Mouse (Mus musculus) common myeloid progenitor, adult 5-6 weeks (primary cell): Measurements from ENCODE around the gene Unk. TPM values are rescaled to one million over a fixed set of nuclear protein-coding genes. Genes with fewer than 3 reads are reported as not detected.
"Not testable (repeated sequence)": the region's sequence is repeated elsewhere in the genome, so short reads cannot be mapped to it uniquely, and the experiment has no call there.

ENCODE experiments used
- ATAC-seq: replicated peaks from 2 replicates; pipeline ENCODE4 v1.8.0; 2016; ENCODE audit warnings: low read depth, mild to moderate bottlenecking, moderate TSS enrichment, inconsistent platforms; ENCODE audit not compliant: poor library complexity, severe bottlenecking
- total RNA-seq: library from RNA; stranded (forward); fragments of 200-1000, 187-1606 nt; gene quantifications from 2 replicates; pipeline ENCODE4 v1.2.3, GENCODE M21; 2017

Gene Unk
- total RNA-seq, 1 experiment from 2014 or later, result 28.5 TPM

- ATAC-seq, result no peak
Measured at GRCm38 (mm10) chr11:116008832-116009375, 21.2 kb upstream of the Unk start.

GRCm38 (mm10) chr11:116009661-116010060 is 20.5 kb upstream of the Unk start:
- ATAC-seq, result no peak

GRCm38 (mm10) chr11:116010146-116010545 is 20.0 kb upstream of the Unk start:
- ATAC-seq, result no peak

- no peak for ATAC-seq
Measured at GRCm38 (mm10) chr11:116010948-116011347, 19.2 kb upstream of the Unk start.

- no peak for ATAC-seq
Measured at GRCm38 (mm10) chr11:116011529-116012261, 18.4 kb upstream of the Unk start.

GRCm38 (mm10) chr11:116012262-116012947 is 17.7 kb upstream of the Unk start, which contains the start of gene Galk1:
Gene Galk1, minus strand, starts transcription at chr11:116012719.
- peak; percentile 84 for ATAC-seq

GRCm38 (mm10) chr11:116014821-116015220 is 15.3 kb upstream of the Unk start:
- ATAC-seq, result no peak

- ATAC-seq, result peak; percentile 52
Measured at GRCm38 (mm10) chr11:116018106-116018505, 12.0 kb upstream of the Unk start.

- ATAC-seq, result not testable (repeated sequence)
Measured at GRCm38 (mm10) chr11:116018867-116019266, 11.3 kb upstream of the Unk start.

- ATAC-seq, result no peak
Measured at GRCm38 (mm10) chr11:116019360-116019791, 10.7 kb upstream of the Unk start.

GRCm38 (mm10) chr11:116019976-116020411 is 10.1 kb upstream of the Unk start:
- no peak for ATAC-seq

- ATAC-seq, result no peak
Measured at GRCm38 (mm10) chr11:116020519-116020922, 9.6 kb upstream of the Unk start.

GRCm38 (mm10) chr11:116021328-116022220 is 8.5 kb upstream of the Unk start:
- no peak for ATAC-seq

GRCm38 (mm10) chr11:116022256-116022780 is 7.8 kb upstream of the Unk start:
- ATAC-seq, result no peak

GRCm38 (mm10) chr11:116023074-116023770 is 6.9 kb upstream of the Unk start:
- not testable (repeated sequence) for ATAC-seq

- peak; percentile 34 for ATAC-seq
Measured at GRCm38 (mm10) chr11:116023771-116024355, 6.3 kb upstream of the Unk start.

GRCm38 (mm10) chr11:116024356-116024808 is 5.7 kb upstream of the Unk start:
- peak; percentile 78 for ATAC-seq

GRCm38 (mm10) chr11:116025056-116025845 is 4.9 kb upstream of the Unk start:
- no peak for ATAC-seq
